Comparison of ENCODE assay signal across 7 mouse cellular contexts in the genomic region with DNA sequence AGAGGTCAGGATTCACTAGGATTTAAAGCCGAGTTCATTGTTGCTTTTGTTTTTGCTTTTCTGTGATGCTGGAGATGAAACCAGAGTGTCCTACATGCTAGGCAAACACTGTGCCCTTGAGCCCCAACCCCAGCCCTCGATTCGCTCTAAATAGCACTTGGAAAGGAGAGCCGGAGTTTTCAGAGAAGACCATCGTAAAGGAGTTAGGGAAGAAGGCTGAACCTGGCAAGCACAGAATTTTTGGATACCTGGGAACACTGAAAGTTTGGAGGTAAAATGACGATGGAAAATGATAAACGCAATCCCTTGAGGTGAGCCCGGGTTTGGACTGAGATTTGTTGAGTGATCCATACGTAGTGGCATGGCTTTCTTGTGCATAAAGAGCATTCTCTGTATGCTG. TPM values are rescaled to one million over a fixed set of nuclear protein-coding genes. Genes with fewer than 3 reads are reported as not detected.
DNase-seq lines count a peak whose midpoint lies in the region; ATAC-seq and TF ChIP-seq lines count a peak whose summit lies in the region.

No protein-coding gene starts in this region.

- H3K4me3 ChIP-seq in liver, adult 2 months (ENCODE audit: insufficient read depth, low read depth, low read length): peak overlapping the region; percentile 12; the same call in 1 of the 2 replicates
- H3K4me3 ChIP-seq in forebrain, postnatal 0 days (ENCODE audit: low read depth, low read length): peak overlapping the region; percentile 85
- peak overlapping the region; percentile 74 for H3K4me3 ChIP-seq in limb, embryonic 14.5 days (replicated peaks; ENCODE audit: low read length)
- H3K4me3 ChIP-seq in small intestine, adult 2 months (ENCODE audit: low read depth, low read length): 0 out of 2 replicates have a peak overlapping the region, but pooled peaks have one; percentile 89

- no peak for ATAC-seq in forebrain, postnatal 0 days
- ATAC-seq in limb, embryonic 14.5 days (ENCODE audit: low FRiP score, low read depth): no peak
- ATAC-seq in monocyte, adult 5-6 weeks (replicated peaks; ENCODE audit: insufficient number of reproducible peaks, low FRiP score, low TSS enrichment, poor library complexity, severe bottlenecking): no peak

- TF ChIP-seq CTCF in liver, adult 2 months (IDR thresholded peaks at IDR 0.05; ENCODE audit: low read depth, low read length): no peak
- no peak for TF ChIP-seq CTCF in forebrain, postnatal 0 days (IDR thresholded peaks at IDR 0.05; ENCODE audit: low read depth)
- TF ChIP-seq CTCF in small intestine, adult 2 months (IDR thresholded peaks at IDR 0.05; ENCODE audit: extremely low read depth, insufficient read length, insufficient replicate concordance, low read depth, low read length): no peak

- H3K27me3 ChIP-seq in liver, adult 2 months (ENCODE audit: control insufficient read depth, insufficient read depth, low read length): no peaks in the 10 kb centered on the region
- H3K27me3 ChIP-seq in forebrain, postnatal 0 days (ENCODE audit: insufficient read depth, low read length): no peaks in the 10 kb centered on the region
- no peaks in the 10 kb centered on the region for H3K27me3 ChIP-seq in limb, embryonic 14.5 days (ENCODE audit: control insufficient read depth, insufficient read depth, low read length)
- no peaks in the 10 kb centered on the region; the same call in 1 of the 2 replicates for H3K27me3 ChIP-seq in small intestine, adult 2 months (ENCODE audit: control insufficient read depth, insufficient read depth, low read length)

- peak overlapping the region; percentile 81 for H3K27ac ChIP-seq in liver, adult 2 months (replicated peaks; ENCODE audit: insufficient read depth, low read depth, low read length)
- H3K27ac ChIP-seq in forebrain, postnatal 0 days (ENCODE audit: low read depth, low read length): peak overlapping the region; percentile 64; the same call in 1 of the 2 replicates
- no peak overlapping the region for H3K27ac ChIP-seq in limb, embryonic 14.5 days (replicated peaks; ENCODE audit: low read depth, low read length)
- H3K27ac ChIP-seq in small intestine, adult 2 months (ENCODE audit: insufficient read depth, low read depth, low read length): peak overlapping the region; percentile 77

- 17% methylated on average over 9 of the region's 9 CpGs for WGBS in liver, adult 2 months
- WGBS in forebrain, postnatal 0 days: 29% methylated on average over 9 of the region's 9 CpGs
- 21% methylated on average over 9 of the region's 9 CpGs for WGBS in limb, embryonic 14.5 days
- 38% methylated on average over 9 of the region's 9 CpGs for WGBS in small intestine, adult 2 months

- H3K4me2 ChIP-seq in forebrain, postnatal 0 days (ENCODE audit: low read depth): peak overlapping the region; percentile 85
- peak overlapping the region; percentile 81 for H3K4me2 ChIP-seq in limb, embryonic 14.5 days (replicated peaks; ENCODE audit: low read depth, low read length, severe bottlenecking)

- H3K9me3 ChIP-seq in forebrain, postnatal 0 days (ENCODE audit: low read length): no peaks in the 10 kb centered on the region
- H3K9me3 ChIP-seq in limb, embryonic 14.5 days (ENCODE audit: control insufficient read depth, low read length): no peaks in the 10 kb centered on the region

- no peak for TF ChIP-seq POLR2A in liver, adult 2 months (IDR thresholded peaks at IDR 0.05; ENCODE audit: extremely low read depth, insufficient read depth, low read length)
- no peak for TF ChIP-seq POLR2A in limb, embryonic 14.5 days (IDR thresholded peaks at IDR 0.05; ENCODE audit: borderline replicate concordance, extremely low read depth, insufficient read depth, insufficient read length)
- TF ChIP-seq POLR2A in small intestine, adult 2 months (IDR thresholded peaks at IDR 0.05; ENCODE audit: low read depth, low read length): no peak

- H3K4me1 ChIP-seq in liver, adult 2 months (ENCODE audit: control insufficient read depth, insufficient read depth, low read length): peaks cover 42% of the 10 kb centered on the region
- H3K4me1 ChIP-seq in forebrain, postnatal 0 days (ENCODE audit: insufficient read depth): peaks cover 19% of the 10 kb centered on the region
- H3K4me1 ChIP-seq in limb, embryonic 14.5 days (ENCODE audit: control insufficient read depth, insufficient read depth, low read length): peaks cover 16% of the 10 kb centered on the region; the same call in 1 of the 2 replicates
- H3K4me1 ChIP-seq in small intestine, adult 2 months (ENCODE audit: control insufficient read depth, insufficient read depth, insufficient read length, low read length): peaks cover 47% of the 10 kb centered on the region

- DNase-seq in liver, adult 2 months (ENCODE audit: extremely low read depth, low read depth, low spot score): peak; percentile 58
- DNase-seq in liver: no peak
- DNase-seq in forebrain, postnatal 0 days: peak; percentile 24
- no peak for DNase-seq in limb, embryonic 14.5 days (ENCODE audit: low spot score)
- DNase-seq in kidney, postnatal 36 days: no peak

- peak overlapping the region; percentile 45; the same call in 1 of the 2 replicates for H3K9ac ChIP-seq in liver, adult 2 months (ENCODE audit: low read depth, low read length)
- H3K9ac ChIP-seq in forebrain, postnatal 0 days: peak overlapping the region; percentile 95
- peak overlapping the region; percentile 64; the same call in 1 of the 2 replicates for H3K9ac ChIP-seq in limb, embryonic 14.5 days (ENCODE audit: low read depth, low read length, severe bottlenecking)

- 0 out of 2 replicates have a peak, but pooled peaks cover 2% of the 10 kb centered on the region for H3K36me3 ChIP-seq in liver, adult 2 months (ENCODE audit: control insufficient read depth, insufficient read depth, low read length)
- peaks cover 12% of the 10 kb centered on the region for H3K36me3 ChIP-seq in forebrain, postnatal 0 days (ENCODE audit: insufficient read depth)
- peaks cover 15% of the 10 kb centered on the region for H3K36me3 ChIP-seq in limb, embryonic 14.5 days (ENCODE audit: control insufficient read depth, insufficient read depth, low read length)
- peaks cover 12% of the 10 kb centered on the region for H3K36me3 ChIP-seq in small intestine, adult 2 months (ENCODE audit: control insufficient read depth, insufficient read depth, low read length)

- H3K79me2 ChIP-seq in liver, adult 2 months (ENCODE audit: control insufficient read depth, insufficient read depth, low read length): peaks cover 3% of the 10 kb centered on the region; the same call in 1 of the 2 replicates

RNA-seq across cellular contexts. Expression of gene Sema4g, which starts 0.6 kb away (rescaled TPM):
- total RNA-seq in liver, adult 2 months (2014; rRNA removed): 58.5 and 79.0 TPM in 2 replicates
- polyA plus RNA-seq in liver, adult 2 months (2012; rRNA removed): 413 and 566 TPM in 2 replicates
- total RNA-seq in forebrain, postnatal 0 days (2014; rRNA removed): 35.9 and 54.7 TPM in 2 replicates
- 8.2 and 12.1 TPM in 2 replicates for polyA plus RNA-seq in forebrain, postnatal 0 days (2015; fragmentation: Nextera tagmentation; extraction: Ambion mirVana)
- polyA plus RNA-seq in limb, embryonic 14.5 days (2012; rRNA removed): 61.3 and 79.8 TPM in 2 replicates
- polyA plus RNA-seq in limb, embryonic 14.5 days (2014; fragmentation: Nextera tagmentation; extraction: Ambion mirVana): 5.4 and 7.3 TPM in 2 replicates
- 139 and 344 TPM in 2 replicates for polyA plus RNA-seq in small intestine, adult 2 months (2012; rRNA removed)
- 0.29 to 0.39 TPM in 2 of 3 replicates, not detected in the other for total RNA-seq in monocyte, adult 5-6 weeks (2017)

RNA-seq across cellular contexts. Expression of gene Twnk, which starts 17.1 kb away (rescaled TPM):
- 7.8 and 9.3 TPM in 2 replicates for total RNA-seq in liver, adult 2 months (2014; rRNA removed)
- 11.8 and 11.9 TPM in 2 replicates for polyA plus RNA-seq in liver, adult 2 months (2012; rRNA removed)
- total RNA-seq in forebrain, postnatal 0 days (2014; rRNA removed): 7.7 and 8.6 TPM in 2 replicates
- polyA plus RNA-seq in forebrain, postnatal 0 days (2015; fragmentation: Nextera tagmentation; extraction: Ambion mirVana): 8.8 and 10.8 TPM in 2 replicates
- polyA plus RNA-seq in limb, embryonic 14.5 days (2012; rRNA removed): 13.6 and 15.9 TPM in 2 replicates
- polyA plus RNA-seq in limb, embryonic 14.5 days (2014; fragmentation: Nextera tagmentation; extraction: Ambion mirVana): 12.5 and 13.3 TPM in 2 replicates
- polyA plus RNA-seq in small intestine, adult 2 months (2012; rRNA removed): 4.1 and 5.9 TPM in 2 replicates
- 6.8 to 11.9 TPM (median 8.7 TPM) in 3 replicates for total RNA-seq in monocyte, adult 5-6 weeks (2017)

RNA-seq across cellular contexts. Expression of gene Mrpl43, which starts 17.9 kb away (rescaled TPM):
- 26.6 and 32.3 TPM in 2 replicates for total RNA-seq in liver, adult 2 months (2014; rRNA removed)
- 76.2 and 80.0 TPM in 2 replicates for polyA plus RNA-seq in liver, adult 2 months (2012; rRNA removed)
- 60.6 and 62.2 TPM in 2 replicates for total RNA-seq in forebrain, postnatal 0 days (2014; rRNA removed)
- polyA plus RNA-seq in forebrain, postnatal 0 days (2015; fragmentation: Nextera tagmentation; extraction: Ambion mirVana): 85.7 and 99.2 TPM in 2 replicates
- 67.6 and 78.9 TPM in 2 replicates for polyA plus RNA-seq in limb, embryonic 14.5 days (2012; rRNA removed)
- polyA plus RNA-seq in limb, embryonic 14.5 days (2014; fragmentation: Nextera tagmentation; extraction: Ambion mirVana): 55.0 and 61.3 TPM in 2 replicates
- 71.9 and 126 TPM in 2 replicates for polyA plus RNA-seq in small intestine, adult 2 months (2012; rRNA removed)
- total RNA-seq in monocyte, adult 5-6 weeks (2017): 32.9 to 51.9 TPM (median 38.9 TPM) in 3 replicates

RNA-seq across cellular contexts. Expression of gene Lzts2, which starts 25.9 kb away (rescaled TPM):
- total RNA-seq in liver, adult 2 months (2014; rRNA removed): 3.4 and 4.6 TPM in 2 replicates
- 14.2 and 14.3 TPM in 2 replicates for polyA plus RNA-seq in liver, adult 2 months (2012; rRNA removed)
- total RNA-seq in forebrain, postnatal 0 days (2014; rRNA removed): 26.6 and 29.3 TPM in 2 replicates
- polyA plus RNA-seq in forebrain, postnatal 0 days (2015; fragmentation: Nextera tagmentation; extraction: Ambion mirVana): 14.6 and 15.0 TPM in 2 replicates
- 87.0 and 123 TPM in 2 replicates for polyA plus RNA-seq in limb, embryonic 14.5 days (2012; rRNA removed)
- polyA plus RNA-seq in limb, embryonic 14.5 days (2014; fragmentation: Nextera tagmentation; extraction: Ambion mirVana): 64.7 and 75.6 TPM in 2 replicates
- polyA plus RNA-seq in small intestine, adult 2 months (2012; rRNA removed): 40.3 and 50.4 TPM in 2 replicates
- 1.5 TPM in 1 of 3 replicates, not detected in the others for total RNA-seq in monocyte, adult 5-6 weeks (2017)

RNA-seq across cellular contexts. Expression of gene Pdzd7, which starts 57.2 kb away (rescaled TPM):
- not detected in 2 replicates for total RNA-seq in liver, adult 2 months (2014; rRNA removed)
- 0.06 TPM in 1 of 2 replicates, not detected in the other for polyA plus RNA-seq in liver, adult 2 months (2012; rRNA removed)
- 5.2 and 6.4 TPM in 2 replicates for total RNA-seq in forebrain, postnatal 0 days (2014; rRNA removed)
- polyA plus RNA-seq in forebrain, postnatal 0 days (2015; fragmentation: Nextera tagmentation; extraction: Ambion mirVana): 1.6 and 1.9 TPM in 2 replicates
- 0.85 and 0.99 TPM in 2 replicates for polyA plus RNA-seq in limb, embryonic 14.5 days (2012; rRNA removed)
- polyA plus RNA-seq in limb, embryonic 14.5 days (2014; fragmentation: Nextera tagmentation; extraction: Ambion mirVana): 0.26 and 0.47 TPM in 2 replicates
- 0.29 and 1.2 TPM in 2 replicates for polyA plus RNA-seq in small intestine, adult 2 months (2012; rRNA removed)
- not detected in 3 replicates for total RNA-seq in monocyte, adult 5-6 weeks (2017)

Comparison
In these comparisons a context has a peak if more than half of its experiments do, and no peak if none do; other contexts are left out.
1. DNase-seq: peak in liver, adult 2 months (single experiment) and forebrain, postnatal 0 days (single experiment); none in liver (single experiment), limb, embryonic 14.5 days (single experiment) and kidney, postnatal 36 days (0 of 2).
2. H3K4me3 ChIP-seq: peak in every context shown above with its lines; median percentile 89 in small intestine, adult 2 months; 85 in forebrain, postnatal 0 days; 74 in limb, embryonic 14.5 days; 12 in liver, adult 2 months.
3. H3K9ac ChIP-seq: peak in every context shown above with its lines; median percentile 95 in forebrain, postnatal 0 days; 64 in limb, embryonic 14.5 days; 45 in liver, adult 2 months.